Mouse (Mus musculus) kidney, adult 2 months (tissue): ENCODE results near the gene Iqschfp. TPM values are rescaled to one million over a fixed set of nuclear protein-coding genes. Genes with fewer than 3 reads are reported as not detected.

ENCODE experiments used
- DNase-seq: peaks from one replicate; pipeline ENCODE4 v3.0.0; 2021
- H3K27ac ChIP-seq: fragments of 200-500 bp; 2 replicates; pipeline ENCODE4 v1.5.1; 2012; ENCODE audit warnings: low read depth, low read length, control low read depth, inconsistent platforms; ENCODE audit not compliant: insufficient read depth
- H3K27me3 ChIP-seq: fragments of 200-500 bp; replicated peaks from 2 replicates; pipeline ENCODE4 v1.6.1; 2012; ENCODE audit warnings: mild to moderate bottlenecking, moderate library complexity, low read length, inconsistent platforms; ENCODE audit not compliant: control insufficient read depth, insufficient read depth
- H3K36me3 ChIP-seq: fragments of 200-500 bp; 2 replicates; pipeline ENCODE4 v1.6.1; 2012; ENCODE audit warnings: mild to moderate bottlenecking, moderate library complexity, low read length, inconsistent platforms; ENCODE audit not compliant: control insufficient read depth, insufficient read depth
- H3K4me1 ChIP-seq: fragments of 200-500 bp; 2 replicates; pipeline ENCODE4 v1.6.1; 2011; ENCODE audit warnings: low read length; ENCODE audit not compliant: control insufficient read depth, insufficient read depth
- H3K4me3 ChIP-seq: fragments of 200-500 bp; 2 replicates; pipeline ENCODE4 v1.5.1; 2011; ENCODE audit warnings: mild to moderate bottlenecking, low read depth, low read length, control low read depth; ENCODE audit not compliant: insufficient read depth
- CTCF ChIP-seq: fragments of 200-500 bp; conservative IDR thresholded peaks from 2 replicates; pipeline ENCODE4 v1.5.1; 2011; ENCODE audit warnings: low read depth, mild to moderate bottlenecking, control low read depth, low read length, moderate library complexity, mixed read lengths; ENCODE audit not compliant: insufficient read depth, insufficient read length
- POLR2A ChIP-seq: fragments of 200-500 bp; IDR thresholded peaks from one replicate; pipeline ENCODE4 v1.6.1; 2011; ENCODE audit warnings: low read depth, low read length, control low read depth
- WGBS: fragments of 180-500 bp; shearing (Covaris S2); methylation state at CpG from one replicate; pipeline ENCODE4 v1.1.7; 2018; 5-methylcytosine and 5-hydroxymethylcytosine counted together
- polyA plus RNA-seq: library from polyadenylated mRNA; depleted of rRNA; stranded (reverse); fragments of >200 nt; gene quantifications from 2 replicates; pipeline ENCODE4 v1.2.3, GENCODE M21; 2012

The Iqschfp gene
- polyA plus RNA-seq, 1 experiment: not detected

DNA sequence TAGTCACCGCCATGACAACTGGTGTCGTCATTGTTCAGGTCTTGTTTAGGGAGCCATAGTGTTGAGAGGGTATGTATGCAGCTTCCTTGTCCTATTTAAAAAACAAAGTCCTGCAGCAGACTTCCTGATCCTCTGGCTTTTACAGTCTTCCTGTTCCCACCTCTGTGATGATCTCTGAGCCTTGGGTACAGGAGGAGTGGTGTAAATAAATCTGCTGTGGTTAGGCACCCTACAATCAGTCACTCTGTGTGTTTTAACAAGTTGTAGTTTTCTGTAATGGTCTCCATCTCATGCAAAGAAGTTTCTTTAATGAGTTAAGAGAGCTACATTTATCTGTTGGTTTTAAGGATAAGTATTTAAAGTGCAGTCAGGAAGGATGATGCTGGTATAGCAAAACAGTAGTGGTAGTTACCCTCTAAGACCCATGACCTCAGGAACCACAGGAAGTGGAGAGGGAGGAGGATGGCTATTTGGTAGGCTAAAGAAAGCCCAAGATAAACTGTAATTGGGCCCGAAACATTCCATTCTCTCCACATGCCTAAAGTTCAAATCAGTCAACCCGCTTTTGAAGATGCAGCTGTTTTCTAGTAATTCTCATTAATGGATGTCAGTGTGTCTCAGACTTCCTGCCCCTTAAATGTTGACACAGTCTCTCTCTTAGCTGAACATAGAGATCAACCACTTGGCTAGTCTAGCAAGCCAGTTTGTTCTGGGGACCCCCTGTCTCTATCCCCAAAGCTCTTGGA is 764.7 kb downstream of the Iqschfp start:
- DNase-seq: peak; percentile 25
- Histone ChIP-seq H3K4me1 (no peaks in the 10 kb centered on the region), H3K4me3 (no peak overlapping the region), H3K36me3 (no peaks in the 10 kb centered on the region), H3K27ac (no peak overlapping the region), H3K27me3 (no peaks in the 10 kb centered on the region)
- WGBS: 74% methylated on average over 4 of the region's 4 CpGs
- TF ChIP-seq CTCF: no peak
- TF ChIP-seq POLR2A: no peak

DNA sequence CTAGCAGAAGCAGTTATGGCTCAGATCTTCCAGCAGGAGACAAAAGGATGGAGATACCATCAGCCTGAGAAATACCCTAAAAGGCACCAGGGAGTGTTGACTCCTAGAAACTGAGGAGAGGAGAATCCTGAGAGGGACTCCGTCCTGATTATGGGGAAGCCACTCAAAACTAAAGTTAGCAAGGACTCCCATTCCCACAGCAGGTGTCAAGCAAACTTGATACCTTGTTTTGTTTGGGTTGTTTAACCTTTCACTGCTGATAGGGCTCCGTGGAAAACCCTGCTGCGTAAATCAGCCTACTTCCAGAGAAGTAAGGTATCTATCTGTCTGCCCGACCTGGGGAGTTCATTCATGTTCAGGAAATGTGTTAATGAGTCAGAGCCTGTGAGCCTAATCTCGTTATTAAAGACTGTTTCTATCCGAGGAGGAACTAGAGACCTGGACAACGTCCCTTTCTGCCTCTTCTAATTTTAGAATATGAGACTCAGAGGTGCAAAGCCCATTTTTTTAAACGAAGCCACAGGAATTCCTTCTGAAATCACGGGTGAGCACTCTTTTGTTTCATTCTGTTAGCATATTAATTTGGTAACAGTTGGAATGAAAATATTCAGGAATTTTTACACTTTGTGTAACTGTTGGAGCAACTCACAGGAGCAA is 765.7 kb downstream of the Iqschfp start:
- no peaks in the 10 kb centered on the region for H3K4me1 ChIP-seq
- no peak overlapping the region for H3K4me3 ChIP-seq
- H3K27me3 ChIP-seq: no peaks in the 10 kb centered on the region
- WGBS: 28% methylated on average over 9 of the region's 9 CpGs
- no peaks in the 10 kb centered on the region for H3K36me3 ChIP-seq
- no peak overlapping the region for H3K27ac ChIP-seq
- TF ChIP-seq POLR2A (no peak), CTCF (no peak)
- DNase-seq: no peak

DNA sequence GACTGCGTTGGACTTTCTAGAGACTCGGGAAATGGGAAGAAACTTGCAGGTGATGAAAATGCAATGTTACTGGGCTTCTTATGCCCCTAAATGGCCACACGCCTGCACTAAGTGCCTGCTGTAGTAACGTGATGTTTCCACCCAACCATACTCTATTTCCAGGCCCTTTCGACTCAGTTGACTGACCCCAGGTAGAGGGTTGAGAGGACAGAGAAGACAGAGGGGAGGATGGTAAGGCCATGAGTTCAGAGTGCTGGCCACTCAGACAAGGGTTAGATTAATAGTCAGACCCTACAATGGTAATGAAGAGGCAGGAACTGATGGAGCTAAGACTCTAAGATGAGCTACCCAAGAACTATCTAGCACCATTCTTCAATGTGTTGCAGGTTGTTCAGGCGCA is 768.0 kb downstream of the Iqschfp start:
- Histone ChIP-seq H3K27ac (no peak overlapping the region), H3K4me3 (no peak overlapping the region), H3K4me1 (no peaks in the 10 kb centered on the region), H3K27me3 (no peaks in the 10 kb centered on the region), H3K36me3 (no peaks in the 10 kb centered on the region)
- 99% methylated on average over 6 of the region's 6 CpGs for WGBS
- TF ChIP-seq POLR2A (no peak), CTCF (no peak)
- no peak for DNase-seq

- Histone ChIP-seq H3K27ac (no peak overlapping the region), H3K36me3 (no peaks in the 10 kb centered on the region), H3K27me3 (no peaks in the 10 kb centered on the region), H3K4me1 (no peaks in the 10 kb centered on the region), H3K4me3 (no peak overlapping the region)
- no peak for DNase-seq
- WGBS: 79% methylated on average over 4 of the region's 4 CpGs
- TF ChIP-seq POLR2A (no peak), CTCF (no peak)
These were observed 768.5 kb downstream of the Iqschfp start for GRCm38 (mm10) chr3:68660538-68660937.

- Histone ChIP-seq H3K4me3 (no peak overlapping the region), H3K4me1 (no peaks in the 10 kb centered on the region), H3K36me3 (no peaks in the 10 kb centered on the region), H3K27me3 (no peaks in the 10 kb centered on the region), H3K27ac (no peak overlapping the region)
- TF ChIP-seq CTCF (no peak), POLR2A (no peak)
- no peak for DNase-seq
- 75% methylated on average over 5 of the region's 5 CpGs for WGBS
These were observed 770.4 kb downstream of the Iqschfp start for GRCm38 (mm10) chr3:68662386-68662785.

DNA sequence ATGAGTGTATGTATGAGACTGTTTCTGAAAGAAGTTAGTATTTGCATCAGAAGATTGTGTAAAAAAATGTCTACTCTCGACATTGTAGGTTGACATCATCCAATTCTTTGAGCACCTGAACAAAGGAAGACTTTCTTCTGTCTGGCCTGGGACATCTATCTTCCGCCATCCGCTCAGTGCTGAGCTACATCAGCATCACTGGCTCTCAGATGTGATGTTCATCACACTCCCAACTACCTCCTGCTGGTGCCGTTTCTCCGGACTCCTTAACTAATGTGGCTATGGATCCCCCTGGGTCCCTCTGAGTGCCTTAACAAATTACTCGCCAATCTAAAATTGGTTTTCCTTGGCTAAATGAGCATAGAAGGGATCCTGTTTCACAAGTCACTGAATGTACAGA is 772.3 kb downstream of the Iqschfp start:
- Histone ChIP-seq H3K36me3 (no peaks in the 10 kb centered on the region), H3K4me1 (no peaks in the 10 kb centered on the region), H3K4me3 (no peak overlapping the region), H3K27ac (no peak overlapping the region), H3K27me3 (no peaks in the 10 kb centered on the region)
- no peak for DNase-seq
- WGBS: 83% methylated on average over 6 of the region's 6 CpGs
- TF ChIP-seq POLR2A: no peak
- no peak for TF ChIP-seq CTCF

DNA sequence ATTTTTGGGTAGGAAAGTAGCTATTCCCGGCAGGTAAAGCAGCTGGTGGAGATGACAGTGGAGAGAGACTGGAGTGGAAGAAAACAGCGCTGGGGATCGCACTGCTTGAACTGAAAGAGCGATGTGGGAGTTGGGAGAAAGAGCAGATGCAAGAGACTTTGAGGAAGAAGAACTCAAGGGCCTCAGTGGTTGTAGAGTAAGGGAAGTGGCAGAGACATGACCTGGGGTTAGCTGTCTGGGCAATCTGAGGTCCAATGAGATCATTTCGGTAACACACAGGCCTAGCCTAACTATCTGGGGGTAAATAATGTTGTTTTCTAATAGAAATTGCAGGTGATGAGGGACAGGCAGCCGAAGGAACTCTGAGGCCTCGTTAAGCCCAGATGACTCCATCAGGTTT is 774.3 kb downstream of the Iqschfp start:
- Histone ChIP-seq H3K4me3 (no peak overlapping the region), H3K27ac (no peak overlapping the region), H3K27me3 (no peaks in the 10 kb centered on the region), H3K4me1 (no peaks in the 10 kb centered on the region), H3K36me3 (no peaks in the 10 kb centered on the region)
- 95% methylated on average over 7 of the region's 7 CpGs for WGBS
- TF ChIP-seq CTCF: no peak
- TF ChIP-seq POLR2A: no peak
- no peak for DNase-seq
